Comparison of ENCODE assay signal across 8 mouse cellular contexts in genomic region chr2:35649708-35650107, GRCm38 (mm10).
A peak's percentile ranks its signal among the peaks of the same experiment; 100 is the strongest.
DNase-seq lines count a peak whose midpoint lies in the region; ATAC-seq lines count a peak whose summit lies in the region.

No protein-coding gene starts in this region.

- ATAC-seq in common myeloid progenitor, adult 5-6 weeks (replicated peaks; ENCODE audit: low read depth, poor library complexity, severe bottlenecking): peak; percentile 85
- ATAC-seq in midbrain, embryonic 13.5 days: peak; percentile 69

- H3K4me3 ChIP-seq in midbrain, embryonic 13.5 days (replicated peaks): no peak overlapping the region

- WGBS in midbrain, embryonic 13.5 days: 26% methylated on average over 4 of the region's 4 CpGs

- no peaks in the 10 kb centered on the region for H3K9me3 ChIP-seq in midbrain, embryonic 13.5 days

- intact Hi-C loops in left cerebral cortex, postnatal 4 days (cut with DNase I): loop anchor here (5.0 kb wide), 2 partner anchors 102 to 258 kb away; no protein-coding TSS in a partner anchor

- peak; percentile 84 to 96 for DNase-seq in adrenal gland, adult (ENCODE audit: inconsistent age in 2 of 2, low spot score in 1 of 2)
- peak; percentile 71 to 82 for DNase-seq in gastrocnemius, postnatal 4 days (ENCODE audit: low spot score in 2 of 2)
- peak; percentile 70 for DNase-seq in kidney, adult 11 months
- peak; percentile 88 for DNase-seq in left cerebral cortex, postnatal 4 days
- DNase-seq in skeletal muscle tissue, adult 2 months (ENCODE audit: low read depth, low spot score): peak; percentile 49
- DNase-seq in yolk sac, embryonic 10.5 days (ENCODE audit: low spot score): peak; percentile 60

- H3K9ac ChIP-seq in midbrain, embryonic 13.5 days (replicated peaks): no peak overlapping the region

- H3K27ac ChIP-seq in midbrain, embryonic 13.5 days: no peak overlapping the region

- no peaks in the 10 kb centered on the region for H3K27me3 ChIP-seq in midbrain, embryonic 13.5 days

- H3K4me2 ChIP-seq in midbrain, embryonic 13.5 days (replicated peaks): no peak overlapping the region

- no peaks in the 10 kb centered on the region for H3K36me3 ChIP-seq in midbrain, embryonic 13.5 days

- H3K4me1 ChIP-seq in midbrain, embryonic 13.5 days (replicated peaks): peaks cover 17% of the 10 kb centered on the region
